Mouse (Mus musculus): ENCODE measurements around the gene Acot9. TPM values are rescaled to one million over a fixed set of nuclear protein-coding genes. Genes with fewer than 3 reads are reported as not detected.

The Acot9 gene
- polyA plus RNA-seq, 1 experiment from 2014 or later: 28.5 TPM

DNA sequence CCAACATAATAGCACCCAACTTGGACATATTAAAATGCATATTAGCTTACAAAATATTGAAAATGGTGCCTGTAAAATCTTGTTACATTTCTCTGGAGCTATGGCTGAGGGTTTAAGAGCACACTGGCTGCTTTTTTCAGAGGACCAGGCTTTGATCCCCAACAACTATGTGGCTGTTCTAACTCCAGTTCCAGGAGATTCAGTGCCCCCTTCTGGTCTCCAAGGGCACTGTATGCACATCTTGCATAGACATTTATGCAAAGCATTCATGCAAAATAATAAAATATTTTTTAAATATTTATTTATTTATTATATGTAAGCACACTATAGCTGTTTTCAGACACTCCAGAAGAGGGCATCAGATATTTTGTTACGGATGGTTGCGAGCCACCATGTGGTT is 44.1 kb downstream of the Acot9 start:
- Histone ChIP-seq H3K4me2 (ENCODE audit: low read depth, low read length) (no peak overlapping the region), H3K4me1 (ENCODE audit: control insufficient read depth, insufficient read depth, low read length) (no peaks in the 10 kb centered on the region), H3K9ac (ENCODE audit: low read depth, low read length) (no peak overlapping the region), H3K27ac (ENCODE audit: low read length) (no peak overlapping the region), H3K9me3 (ENCODE audit: control insufficient read depth, low read length) (no peaks in the 10 kb centered on the region), H3K27me3 (replicated peaks; ENCODE audit: control insufficient read depth, insufficient read depth, low read length) (no peaks in the 10 kb centered on the region), H3K4me3 (ENCODE audit: low read length) (no peak overlapping the region), H3K36me3 (ENCODE audit: control insufficient read depth, insufficient read depth, low read length) (no peaks in the 10 kb centered on the region)
- WGBS: 90% methylated on average over 2 of the region's 2 CpGs
- no peak for ATAC-seq

DNA sequence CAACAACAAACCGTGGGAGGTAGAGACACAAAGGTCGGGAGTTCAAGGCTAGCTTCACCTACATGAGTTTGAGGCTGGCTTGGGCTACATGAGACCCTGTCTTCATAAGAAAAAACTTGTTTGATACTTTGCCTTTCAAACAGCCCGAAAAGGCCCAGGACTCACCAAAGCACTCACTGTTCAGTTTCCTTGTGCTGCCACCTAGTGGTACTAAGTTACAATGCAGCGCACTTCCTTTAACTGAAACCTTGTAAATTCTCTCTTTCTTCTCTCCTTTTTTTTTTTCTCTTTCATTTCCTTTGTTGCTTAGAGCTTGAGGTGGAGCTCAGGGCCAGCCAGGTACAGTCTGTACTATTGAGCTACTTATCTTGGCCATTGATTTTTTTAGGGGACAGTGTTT is 55.8 kb downstream of the Acot9 start:
- 33% methylated on average over 4 of the region's 4 CpGs for WGBS
- no peaks in the 10 kb centered on the region for H3K27me3 ChIP-seq (replicated peaks; ENCODE audit: control insufficient read depth, insufficient read depth, low read length)
- no peaks in the 10 kb centered on the region for H3K36me3 ChIP-seq (ENCODE audit: control insufficient read depth, insufficient read depth, low read length)
- ATAC-seq: no peak
- H3K4me3 ChIP-seq (ENCODE audit: low read length): no peak overlapping the region
- no peak overlapping the region for H3K9ac ChIP-seq (ENCODE audit: low read depth, low read length)
- no peak overlapping the region for H3K27ac ChIP-seq (ENCODE audit: low read length)
- no peaks in the 10 kb centered on the region for H3K4me1 ChIP-seq (ENCODE audit: control insufficient read depth, insufficient read depth, low read length)
- no peak overlapping the region for H3K4me2 ChIP-seq (ENCODE audit: low read depth, low read length)
- no peaks in the 10 kb centered on the region for H3K9me3 ChIP-seq (ENCODE audit: control insufficient read depth, low read length)

DNA sequence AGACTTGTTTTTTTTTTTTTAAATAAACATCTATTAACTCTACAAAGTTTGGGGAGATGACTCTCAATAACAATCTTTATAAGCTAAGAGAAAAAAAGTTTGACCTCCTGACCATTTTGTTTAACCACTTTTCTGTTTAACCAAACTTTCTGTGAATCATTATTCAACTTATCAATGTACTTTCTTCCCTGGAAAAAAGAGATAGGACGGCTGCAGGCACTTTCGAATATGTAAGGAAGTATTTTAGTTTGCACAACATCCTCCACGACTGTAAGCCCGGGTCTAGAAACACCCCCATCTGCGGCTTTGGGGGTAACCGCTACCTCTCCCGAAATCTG is 75.3 kb downstream of the Acot9 start:
- Histone ChIP-seq H3K27me3 (replicated peaks; ENCODE audit: control insufficient read depth, insufficient read depth, low read length) (no peaks in the 10 kb centered on the region), H3K4me3 (ENCODE audit: low read length) (peak overlapping the region; percentile 63), H3K4me1 (ENCODE audit: control insufficient read depth, insufficient read depth, low read length) (no peaks in the 10 kb centered on the region), H3K36me3 (ENCODE audit: control insufficient read depth, insufficient read depth, low read length) (no peaks in the 10 kb centered on the region), H3K27ac (ENCODE audit: low read length) (peak overlapping the region; percentile 78; the same call in 1 of the 2 replicates), H3K9ac (ENCODE audit: low read depth, low read length) (peak overlapping the region; percentile 68), H3K9me3 (ENCODE audit: control insufficient read depth, low read length) (no peaks in the 10 kb centered on the region), H3K4me2 (ENCODE audit: low read depth, low read length) (peak overlapping the region; percentile 52)
- no peak for ATAC-seq
- 22% methylated on average over 7 of the region's 7 CpGs for WGBS

DNA sequence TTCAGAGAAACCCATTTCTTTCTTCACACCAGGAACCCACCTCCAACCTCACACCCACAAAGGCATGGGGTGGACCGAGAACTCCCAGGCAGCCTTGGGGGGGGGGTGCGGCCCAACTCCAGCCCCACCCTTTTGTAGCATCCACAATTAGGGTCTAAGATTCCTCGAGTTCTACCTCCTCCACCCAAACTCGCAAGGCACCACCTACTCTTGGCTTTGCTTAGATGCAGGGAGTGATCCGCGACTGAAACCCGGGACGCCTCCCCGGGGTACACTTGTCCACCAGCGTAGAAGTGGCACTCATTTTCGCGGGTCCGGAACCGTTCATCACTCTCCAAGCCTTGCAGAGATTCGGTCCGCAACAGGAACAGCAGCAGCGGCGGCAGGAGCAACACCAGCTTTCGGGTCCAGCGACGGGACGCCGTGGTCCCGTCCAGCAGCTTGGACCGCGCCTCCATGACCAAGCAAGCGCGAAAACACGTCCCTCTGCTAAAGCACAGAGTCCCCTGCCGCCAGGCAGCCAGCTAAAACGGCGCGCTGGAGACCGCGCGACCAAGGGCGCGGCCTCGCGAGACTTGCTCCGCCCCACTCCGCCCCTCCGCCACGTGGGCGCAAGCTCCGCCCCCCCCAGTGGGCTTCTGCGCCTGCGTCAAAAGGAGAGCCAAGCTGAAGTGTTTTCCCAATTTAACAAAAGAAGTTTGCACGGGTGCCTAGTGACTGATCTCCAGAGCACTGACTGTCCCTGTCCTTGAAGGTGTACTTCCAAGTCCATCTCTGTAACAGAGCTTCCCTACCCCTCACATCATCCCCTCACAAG is 75.9 kb downstream of the Acot9 start:
- Histone ChIP-seq H3K4me1 (ENCODE audit: control insufficient read depth, insufficient read depth, low read length) (no peaks in the 10 kb centered on the region), H3K9me3 (ENCODE audit: control insufficient read depth, low read length) (no peaks in the 10 kb centered on the region), H3K9ac (ENCODE audit: low read depth, low read length) (peak overlapping the region; percentile 68), H3K27ac (ENCODE audit: low read length) (peak overlapping the region; percentile 78), H3K27me3 (replicated peaks; ENCODE audit: control insufficient read depth, insufficient read depth, low read length) (no peaks in the 10 kb centered on the region), H3K4me2 (ENCODE audit: low read depth, low read length) (peak overlapping the region; percentile 52), H3K36me3 (ENCODE audit: control insufficient read depth, insufficient read depth, low read length) (no peaks in the 10 kb centered on the region), H3K4me3 (ENCODE audit: low read length) (peak overlapping the region; percentile 63)
- WGBS: 22% methylated on average over 49 of the region's 49 CpGs
- ATAC-seq: peak; percentile 99

DNA sequence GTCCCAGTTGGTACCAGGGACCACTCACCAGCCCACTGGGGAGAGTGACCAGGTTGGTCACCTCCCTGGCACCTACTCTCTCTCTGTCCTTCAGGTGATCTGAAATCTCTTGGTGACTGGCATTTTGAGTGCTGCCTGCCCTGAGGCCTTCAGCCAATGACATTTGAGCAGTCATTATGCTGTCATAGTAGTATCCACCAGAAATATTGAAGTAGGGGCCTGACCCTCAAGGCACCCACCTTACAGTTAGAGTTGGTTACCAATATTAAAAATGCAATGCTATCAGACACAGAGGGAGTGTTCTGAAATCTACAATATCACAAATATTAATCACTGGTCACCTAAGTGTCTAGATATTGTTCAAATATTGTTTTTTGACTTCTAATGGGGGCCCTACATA is 78.4 kb downstream of the Acot9 start, which contains the start of gene Prdx4:
Gene Prdx4, minus strand, starts transcription at position 101 of the 400 bp plus-strand sequence.
- no peaks in the 10 kb centered on the region for H3K36me3 ChIP-seq (ENCODE audit: control insufficient read depth, insufficient read depth, low read length)
- no peak within 1 kb of the TSS for H3K4me2 ChIP-seq (ENCODE audit: low read depth, low read length)
- no peak within 1 kb of the TSS for H3K4me3 ChIP-seq (ENCODE audit: low read length)
- no peak within 1 kb of the TSS for H3K27ac ChIP-seq (ENCODE audit: low read length)
- H3K9me3 ChIP-seq (ENCODE audit: control insufficient read depth, low read length): no peaks in the 10 kb centered on the region
- H3K4me1 ChIP-seq (ENCODE audit: control insufficient read depth, insufficient read depth, low read length): no peaks in the 10 kb centered on the region
- H3K9ac ChIP-seq (ENCODE audit: low read depth, low read length): no peak within 1 kb of the TSS
- no peak for ATAC-seq
- H3K27me3 ChIP-seq (replicated peaks; ENCODE audit: control insufficient read depth, insufficient read depth, low read length): no peaks in the 10 kb centered on the region

DNA sequence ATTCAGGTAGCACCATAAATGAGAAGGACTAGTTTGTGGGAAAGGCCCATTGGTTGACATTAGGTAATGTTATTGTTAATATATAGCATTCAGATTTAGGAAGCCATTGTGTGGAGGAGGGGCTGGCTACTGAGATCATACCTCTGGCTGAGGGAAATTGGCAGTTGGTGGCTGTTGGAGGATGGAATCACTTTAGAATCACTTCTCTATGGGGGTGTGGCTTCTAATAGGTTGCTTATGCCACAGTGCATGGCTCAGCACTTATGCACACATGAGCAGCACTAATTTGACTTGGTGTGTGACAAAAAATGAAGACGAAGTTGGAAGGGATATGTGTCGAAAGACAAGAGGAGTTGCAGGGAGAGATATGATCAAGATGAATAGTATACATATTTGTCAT is 84.0 kb downstream of the Acot9 start:
- no peak for ATAC-seq
- Histone ChIP-seq H3K9me3 (ENCODE audit: control insufficient read depth, low read length) (no peaks in the 10 kb centered on the region), H3K27ac (ENCODE audit: low read length) (no peak overlapping the region), H3K4me2 (ENCODE audit: low read depth, low read length) (no peak overlapping the region), H3K9ac (ENCODE audit: low read depth, low read length) (no peak overlapping the region), H3K27me3 (replicated peaks; ENCODE audit: control insufficient read depth, insufficient read depth, low read length) (no peaks in the 10 kb centered on the region), H3K4me3 (ENCODE audit: low read length) (no peak overlapping the region), H3K4me1 (ENCODE audit: control insufficient read depth, insufficient read depth, low read length) (no peaks in the 10 kb centered on the region), H3K36me3 (ENCODE audit: control insufficient read depth, insufficient read depth, low read length) (no peaks in the 10 kb centered on the region)
- WGBS: 90% methylated on average over 2 of the region's 2 CpGs

Other genes with a start within 250 kb of the Acot9 start
- gene Magea5, start 199.3 kb upstream of the Acot9 start, polyA plus RNA-seq (2015; fragmentation: Nextera tagmentation; extraction: Ambion mirVana): not detected in 2 replicates
- not detected in 2 replicates for gene Magea1, start 172.7 kb upstream of the Acot9 start, polyA plus RNA-seq (2015; fragmentation: Nextera tagmentation; extraction: Ambion mirVana)
- not detected in 2 replicates for gene Magea2, start 168.8 kb upstream of the Acot9 start, polyA plus RNA-seq (2015; fragmentation: Nextera tagmentation; extraction: Ambion mirVana)
- not detected in 2 replicates for gene Cldn34b2, start 134.0 kb upstream of the Acot9 start, polyA plus RNA-seq (2015; fragmentation: Nextera tagmentation; extraction: Ambion mirVana)
- gene Sat1, start 46.0 kb upstream of the Acot9 start, polyA plus RNA-seq (2015; fragmentation: Nextera tagmentation; extraction: Ambion mirVana): 327 and 371 TPM in 2 replicates
- 185 and 202 TPM in 2 replicates for gene Prdx4, start 78.3 kb downstream of the Acot9 start, polyA plus RNA-seq (2015; fragmentation: Nextera tagmentation; extraction: Ambion mirVana)

Measured in intestine, embryonic 16.5 days (tissue).